Mouse (Mus musculus) left cerebral cortex, adult 9 months (tissue): ENCODE measurements around the gene Ttc3.
"Not testable (repeated sequence)": the region's sequence is repeated elsewhere in the genome, so short reads cannot be mapped to it uniquely, and the experiment has no call there.

Source experiments
- DNase-seq, 2 experiments: peaks; one replicate each; pipeline ENCODE4 v3.0.0; 2022; ENCODE audit warnings: low spot score in 2 of 2

Ttc3 gene

GRCm38 (mm10) chr16:94428948-94429347 is 58.5 kb downstream of the Ttc3 start:
- DNase-seq, result no peak

- no peak for DNase-seq
Observed at GRCm38 (mm10) chr16:94435495-94436234, 65.2 kb downstream of the Ttc3 start.

- no peak for DNase-seq
Observed at GRCm38 (mm10) chr16:94436801-94437200, 66.4 kb downstream of the Ttc3 start.

GRCm38 (mm10) chr16:94441361-94441760 is 70.9 kb downstream of the Ttc3 start:
- no peak for DNase-seq

GRCm38 (mm10) chr16:94449151-94449550 is 78.7 kb downstream of the Ttc3 start:
- no peak for DNase-seq

GRCm38 (mm10) chr16:94449632-94450031 is 79.2 kb downstream of the Ttc3 start:
- DNase-seq, result no peak

GRCm38 (mm10) chr16:94451545-94452488 is 81.4 kb downstream of the Ttc3 start:
- no peak for DNase-seq

GRCm38 (mm10) chr16:94452768-94453167 is 82.3 kb downstream of the Ttc3 start:
- DNase-seq, result no peak

- no peak for DNase-seq
Observed at GRCm38 (mm10) chr16:94454146-94454545, 83.7 kb downstream of the Ttc3 start.

- no peak for DNase-seq
Observed at GRCm38 (mm10) chr16:94464067-94464466, 93.6 kb downstream of the Ttc3 start.

GRCm38 (mm10) chr16:94465900-94466299 is 95.5 kb downstream of the Ttc3 start:
- no peak for DNase-seq

GRCm38 (mm10) chr16:94466317-94466716 is 95.9 kb downstream of the Ttc3 start:
- DNase-seq, result not testable (repeated sequence)

- no peak for DNase-seq
Observed at GRCm38 (mm10) chr16:94467337-94468055, 97.1 kb downstream of the Ttc3 start.

GRCm38 (mm10) chr16:94468391-94468790 is 98.0 kb downstream of the Ttc3 start:
- no peak for DNase-seq

- peak; percentile 74 to 89 for DNase-seq
Observed at GRCm38 (mm10) chr16:94472515-94472951, 102.1 kb downstream of the Ttc3 start.

- DNase-seq, result peak; percentile 39 to 48
Observed at GRCm38 (mm10) chr16:94473086-94473822, 102.8 kb downstream of the Ttc3 start.

GRCm38 (mm10) chr16:94484752-94485535 is 114.5 kb downstream of the Ttc3 start:
- no peak for DNase-seq

- DNase-seq, result no peak
Observed at GRCm38 (mm10) chr16:94487341-94487740, 116.9 kb downstream of the Ttc3 start.

- peak in 1 of 2 experiments; percentile 30 for DNase-seq
Observed at GRCm38 (mm10) chr16:94489326-94489725, 118.9 kb downstream of the Ttc3 start.

- not testable (repeated sequence) for DNase-seq
Observed at GRCm38 (mm10) chr16:94497176-94497575, 126.8 kb downstream of the Ttc3 start.
